Mouse (Mus musculus) heart, postnatal 0 days (tissue): ENCODE measurements around the gene Wrap73.

ENCODE experiments used
- CTCF ChIP-seq: IDR thresholded peaks from 2 replicates; pipeline ENCODE4 v1.5.1; 2016; ENCODE audit warnings: antibody characterized with exemption, control low read depth, low read depth
- EP300 ChIP-seq: IDR thresholded peaks from 2 replicates; pipeline ENCODE4 v1.6.1; 2016; ENCODE audit warnings: antibody characterized with exemption, low read depth

DNA sequence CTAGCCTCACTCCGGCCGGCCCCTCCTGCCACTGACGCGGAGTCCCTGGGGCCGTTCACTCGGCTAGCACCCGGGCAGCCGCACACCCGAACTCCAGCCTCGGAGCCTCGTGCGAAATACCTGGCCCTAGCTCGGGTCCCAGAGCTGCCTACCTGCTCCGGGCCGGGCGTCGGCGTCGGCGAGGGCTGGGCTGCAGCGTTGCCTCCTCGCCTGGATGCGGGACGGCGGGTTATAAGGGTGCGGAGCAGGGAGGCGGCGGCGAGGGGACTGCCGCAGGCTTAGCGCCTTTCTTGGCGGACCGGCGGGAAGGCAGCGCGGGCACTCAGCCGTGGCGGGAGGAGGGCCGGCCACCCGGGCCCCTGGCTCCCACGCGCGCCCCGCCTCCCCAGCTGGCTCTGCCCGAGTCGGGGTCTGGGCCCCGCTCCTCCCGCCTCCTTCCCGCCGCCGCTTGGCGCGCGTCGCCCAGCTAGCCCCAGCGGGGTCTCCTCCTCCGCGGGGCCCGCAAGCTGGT, 2.4 kb upstream of the Wrap73 start:
- TF ChIP-seq CTCF (no peak), EP300 (no peak)
